Mouse (Mus musculus): ENCODE results near the gene Dclre1a. TPM values are rescaled to one million over a fixed set of nuclear protein-coding genes. Genes with fewer than 3 reads are reported as not detected.
A peak's percentile ranks its signal among the peaks of the same experiment; 100 is the strongest.

The Dclre1a gene
- polyA plus RNA-seq, 1 experiment from 2014 or later, result 20.3 TPM

GRCm38 (mm10) chr19:56571234-56571633 lies 23.2 kb upstream of the Dclre1a start:
- Histone ChIP-seq H3K27ac (no peak overlapping the region), H3K9me3 (no peaks in the 10 kb centered on the region)
- 95% methylated on average over 2 of the region's 2 CpGs for WGBS

GRCm38 (mm10) chr19:56570781-56571180 lies 22.8 kb upstream of the Dclre1a start:
- Histone ChIP-seq H3K27ac (no peak overlapping the region), H3K4me3 (no peak overlapping the region), H3K27me3 (ENCODE audit: poor library complexity, severe bottlenecking) (no peaks in the 10 kb centered on the region), H3K36me3 (replicated peaks) (peaks cover 45% of the 10 kb centered on the region), H3K9me3 (no peaks in the 10 kb centered on the region), H3K4me1 (no peaks in the 10 kb centered on the region)
- WGBS, result 96% methylated on average over 8 of the region's 8 CpGs
- no peak for DNase-seq (ENCODE audit: extremely low spot score, low spot score)

More at GRCm38 (mm10) chr19:56571234-56571633, 23.2 kb upstream of the Dclre1a start:
- Histone ChIP-seq H3K27me3 (ENCODE audit: poor library complexity, severe bottlenecking) (no peaks in the 10 kb centered on the region), H3K4me3 (no peak overlapping the region), H3K36me3 (replicated peaks) (peaks cover 49% of the 10 kb centered on the region), H3K4me1 (no peaks in the 10 kb centered on the region)
- no peak for DNase-seq (ENCODE audit: extremely low spot score, low spot score)

- DNase-seq (ENCODE audit: extremely low spot score, low spot score), result no peak
- H3K4me1 ChIP-seq, result no peaks in the 10 kb centered on the region
- H3K4me3 ChIP-seq, result no peak overlapping the region
- H3K9me3 ChIP-seq, result no peaks in the 10 kb centered on the region
- H3K27ac ChIP-seq, result no peak overlapping the region
- 89% methylated on average over 6 of the region's 6 CpGs for WGBS
- peaks cover 34% of the 10 kb centered on the region for H3K36me3 ChIP-seq (replicated peaks)
- no peaks in the 10 kb centered on the region for H3K27me3 ChIP-seq (ENCODE audit: poor library complexity, severe bottlenecking)
Measured at GRCm38 (mm10) chr19:56566940-56567339, 18.9 kb upstream of the Dclre1a start.

GRCm38 (mm10) chr19:56566041-56566440 lies 18.0 kb upstream of the Dclre1a start:
- no peak overlapping the region for H3K27ac ChIP-seq
- no peak overlapping the region for H3K4me3 ChIP-seq
- no peaks in the 10 kb centered on the region for H3K4me1 ChIP-seq
- H3K27me3 ChIP-seq (ENCODE audit: poor library complexity, severe bottlenecking), result no peaks in the 10 kb centered on the region
- H3K9me3 ChIP-seq, result no peaks in the 10 kb centered on the region
- no peak for DNase-seq (ENCODE audit: extremely low spot score, low spot score)
- 91% methylated on average over 4 of the region's 4 CpGs for WGBS
- H3K36me3 ChIP-seq (replicated peaks), result peaks cover 34% of the 10 kb centered on the region

- WGBS, result 81% methylated on average over 6 of the region's 6 CpGs
- no peak for DNase-seq (ENCODE audit: extremely low spot score, low spot score)
- H3K4me1 ChIP-seq, result no peaks in the 10 kb centered on the region
- peaks cover 30% of the 10 kb centered on the region for H3K36me3 ChIP-seq (replicated peaks)
- no peaks in the 10 kb centered on the region for H3K9me3 ChIP-seq
- H3K27me3 ChIP-seq (ENCODE audit: poor library complexity, severe bottlenecking), result no peaks in the 10 kb centered on the region
- H3K4me3 ChIP-seq, result no peak overlapping the region
- H3K27ac ChIP-seq, result no peak overlapping the region
Measured at GRCm38 (mm10) chr19:56565358-56565757, 17.3 kb upstream of the Dclre1a start.

- 92% methylated on average over 3 of the region's 3 CpGs for WGBS
- DNase-seq (ENCODE audit: extremely low spot score, low spot score), result no peak
- no peak overlapping the region for H3K27ac ChIP-seq
- H3K4me1 ChIP-seq, result no peaks in the 10 kb centered on the region
- H3K27me3 ChIP-seq (ENCODE audit: poor library complexity, severe bottlenecking), result no peaks in the 10 kb centered on the region
- H3K4me3 ChIP-seq, result no peak overlapping the region
- peaks cover 47% of the 10 kb centered on the region for H3K36me3 ChIP-seq (replicated peaks)
- H3K9me3 ChIP-seq, result no peaks in the 10 kb centered on the region
Measured at GRCm38 (mm10) chr19:56563469-56563868, 15.4 kb upstream of the Dclre1a start.

GRCm38 (mm10) chr19:56562433-56563138 lies 14.6 kb upstream of the Dclre1a start:
- no peak for DNase-seq (ENCODE audit: extremely low spot score, low spot score)
- Histone ChIP-seq H3K4me3 (no peak overlapping the region), H3K9me3 (no peaks in the 10 kb centered on the region), H3K4me1 (no peaks in the 10 kb centered on the region), H3K27me3 (ENCODE audit: poor library complexity, severe bottlenecking) (no peaks in the 10 kb centered on the region), H3K27ac (no peak overlapping the region), H3K36me3 (replicated peaks) (peaks cover 56% of the 10 kb centered on the region)
- 94% methylated on average over 9 of the region's 9 CpGs for WGBS

GRCm38 (mm10) chr19:56555972-56556371 lies 8.0 kb upstream of the Dclre1a start:
- Histone ChIP-seq H3K27ac (no peak overlapping the region), H3K4me1 (no peaks in the 10 kb centered on the region), H3K4me3 (no peak overlapping the region), H3K27me3 (ENCODE audit: poor library complexity, severe bottlenecking) (no peaks in the 10 kb centered on the region), H3K36me3 (replicated peaks) (peaks cover 90% of the 10 kb centered on the region), H3K9me3 (no peaks in the 10 kb centered on the region; the same call in 1 of the 2 replicates)
- no peak for DNase-seq (ENCODE audit: extremely low spot score, low spot score)
- 95% methylated on average over 5 of the region's 5 CpGs for WGBS

- no peak for DNase-seq (ENCODE audit: extremely low spot score, low spot score)
- Histone ChIP-seq H3K27ac (no peak overlapping the region), H3K9me3 (no peaks in the 10 kb centered on the region; the same call in 1 of the 2 replicates), H3K27me3 (ENCODE audit: poor library complexity, severe bottlenecking) (no peaks in the 10 kb centered on the region), H3K4me1 (peaks cover 19% of the 10 kb centered on the region), H3K4me3 (no peak overlapping the region), H3K36me3 (replicated peaks) (peaks cover 70% of the 10 kb centered on the region)
- 98% methylated on average over 3 of the region's 3 CpGs for WGBS
Measured at GRCm38 (mm10) chr19:56553177-56553576, 5.2 kb upstream of the Dclre1a start.

GRCm38 (mm10) chr19:56549033-56549680 lies 1.1 kb upstream of the Dclre1a start:
- Histone ChIP-seq H3K27me3 (ENCODE audit: poor library complexity, severe bottlenecking) (no peaks in the 10 kb centered on the region), H3K4me3 (peak overlapping the region; percentile 99), H3K36me3 (replicated peaks) (peaks cover 45% of the 10 kb centered on the region), H3K4me1 (peaks cover 30% of the 10 kb centered on the region), H3K27ac (peak overlapping the region; percentile 99), H3K9me3 (no peaks in the 10 kb centered on the region; the same call in 1 of the 2 replicates)
- no peak for DNase-seq (ENCODE audit: extremely low spot score, low spot score)
- 32% methylated on average over 18 of the region's 18 CpGs for WGBS

- Histone ChIP-seq H3K4me1 (peaks cover 30% of the 10 kb centered on the region), H3K27me3 (ENCODE audit: poor library complexity, severe bottlenecking) (no peaks in the 10 kb centered on the region), H3K36me3 (replicated peaks) (peaks cover 41% of the 10 kb centered on the region), H3K9me3 (no peaks in the 10 kb centered on the region; the same call in 1 of the 2 replicates), H3K4me3 (peak within 1 kb of the TSS; percentile 99), H3K27ac (peak within 1 kb of the TSS; percentile 99)
- DNase-seq (ENCODE audit: extremely low spot score, low spot score), result peak; percentile 84
- WGBS, result under 1% methylated on average over 69 of the region's 69 CpGs
Measured at GRCm38 (mm10) chr19:56548230-56549032, 409 bp upstream of the Dclre1a start, which contains the start of gene Nhlrc2. Gene Nhlrc2, plus strand, starts transcription at chr19:56548261.

- H3K36me3 ChIP-seq (replicated peaks), result peaks cover 36% of the 10 kb centered on the region
- DNase-seq (ENCODE audit: extremely low spot score, low spot score), result no peak
Measured at GRCm38 (mm10) chr19:56546031-56546430, 2.0 kb downstream of the Dclre1a start.

More at GRCm38 (mm10) chr19:56546031-56546430, 2.0 kb downstream of the Dclre1a start:
- H3K4me3 ChIP-seq, result no peak overlapping the region
- H3K4me1 ChIP-seq, result peaks cover 30% of the 10 kb centered on the region
- no peaks in the 10 kb centered on the region for H3K27me3 ChIP-seq (ENCODE audit: poor library complexity, severe bottlenecking)
- H3K9me3 ChIP-seq, result no peaks in the 10 kb centered on the region
- no peak overlapping the region for H3K27ac ChIP-seq

All from forebrain, embryonic 10.5 days (tissue).